Mouse (Mus musculus): ENCODE data around the gene Csrp1. TPM values are rescaled to one million over a fixed set of nuclear protein-coding genes. Genes with fewer than 3 reads are reported as not detected.

Csrp1 gene
- polyA plus RNA-seq, 1 experiment from 2014 or later = 34.1 TPM

- Histone ChIP-seq H3K4me2 (no peak overlapping the region), H3K27me3 (ENCODE audit: control insufficient read depth, insufficient read depth, low read length) (no peaks in the 10 kb centered on the region), H3K9me3 (ENCODE audit: control insufficient read depth, low read length) (no peaks in the 10 kb centered on the region), H3K4me3 (ENCODE audit: low read depth, low read length) (no peak overlapping the region), H3K36me3 (ENCODE audit: control insufficient read depth, insufficient read depth, low read length) (no peaks in the 10 kb centered on the region), H3K27ac (ENCODE audit: low read depth, low read length) (no peak overlapping the region), H3K4me1 (ENCODE audit: control insufficient read depth, insufficient read depth, low read length) (peaks cover 14% of the 10 kb centered on the region), H3K9ac (ENCODE audit: low read length) (no peak overlapping the region)
- DNase-seq (ENCODE audit: low spot score, missing footprints) (no peak), ATAC-seq (ENCODE audit: low FRiP score) (0 out of 2 replicates have a peak, but pooled peaks have one; percentile 17)
- WGBS = 32% methylated on average over 10 of the region's 10 CpGs
Observed at GRCm38 (mm10) chr1:135782816-135783215, 63.0 kb downstream of the Csrp1 start.

DNA sequence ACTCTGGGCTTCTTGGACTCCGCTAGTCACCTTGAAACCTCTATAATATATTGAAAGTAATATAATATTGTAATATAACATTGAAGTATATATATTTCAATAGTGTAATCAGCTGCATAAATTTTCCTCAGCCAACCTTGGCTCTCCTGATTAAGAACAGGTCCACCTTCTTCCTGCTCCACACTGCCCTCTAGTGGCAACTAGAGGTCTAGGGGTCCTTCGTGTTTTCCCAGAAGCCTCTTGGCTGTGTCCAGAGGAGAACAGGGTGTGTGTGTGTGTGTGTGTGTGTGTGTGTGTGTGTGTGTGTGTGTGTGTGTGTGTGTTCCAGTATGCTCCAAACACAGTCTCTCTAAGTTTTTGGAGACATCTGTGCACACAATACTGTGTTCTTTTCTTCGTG, 67.9 kb downstream of the Csrp1 start:
- WGBS = 47% methylated on average over 3 of the region's 3 CpGs
- ATAC-seq (ENCODE audit: low FRiP score) (peak; percentile 52; the same call in 1 of the 2 replicates), DNase-seq (ENCODE audit: low spot score, missing footprints) (peak; percentile 94)
- Histone ChIP-seq H3K27me3 (ENCODE audit: control insufficient read depth, insufficient read depth, low read length) (no peaks in the 10 kb centered on the region), H3K36me3 (ENCODE audit: control insufficient read depth, insufficient read depth, low read length) (no peaks in the 10 kb centered on the region), H3K4me2 (no peak overlapping the region), H3K4me3 (ENCODE audit: low read depth, low read length) (no peak overlapping the region), H3K27ac (ENCODE audit: low read depth, low read length) (no peak overlapping the region), H3K4me1 (ENCODE audit: control insufficient read depth, insufficient read depth, low read length) (peaks cover 4% of the 10 kb centered on the region; the same call in 1 of the 2 replicates), H3K9me3 (ENCODE audit: control insufficient read depth, low read length) (no peaks in the 10 kb centered on the region), H3K9ac (ENCODE audit: low read length) (no peak overlapping the region)

GRCm38 (mm10) chr1:135788708-135789107, 68.8 kb downstream of the Csrp1 start:
- Histone ChIP-seq H3K9me3 (ENCODE audit: control insufficient read depth, low read length) (no peaks in the 10 kb centered on the region), H3K36me3 (ENCODE audit: control insufficient read depth, insufficient read depth, low read length) (no peaks in the 10 kb centered on the region), H3K9ac (ENCODE audit: low read length) (no peak overlapping the region; the same call in 1 of the 2 replicates), H3K4me3 (ENCODE audit: low read depth, low read length) (no peak overlapping the region), H3K27ac (ENCODE audit: low read depth, low read length) (no peak overlapping the region), H3K4me1 (ENCODE audit: control insufficient read depth, insufficient read depth, low read length) (peaks cover 4% of the 10 kb centered on the region), H3K27me3 (ENCODE audit: control insufficient read depth, insufficient read depth, low read length) (peaks cover 3% of the 10 kb centered on the region; the same call in 1 of the 2 replicates), H3K4me2 (no peak overlapping the region)
- 51% methylated on average over 10 of the region's 10 CpGs for WGBS
- ATAC-seq (ENCODE audit: low FRiP score) = no peak
- no peak for DNase-seq (ENCODE audit: low spot score, missing footprints)

GRCm38 (mm10) chr1:135789815-135790214, 70.0 kb downstream of the Csrp1 start:
- ATAC-seq (ENCODE audit: low FRiP score) = 0 out of 2 replicates have a peak, but pooled peaks have one; percentile 25
- no peaks in the 10 kb centered on the region for H3K9me3 ChIP-seq (ENCODE audit: control insufficient read depth, low read length)
- H3K27me3 ChIP-seq (ENCODE audit: control insufficient read depth, insufficient read depth, low read length) = peaks cover 3% of the 10 kb centered on the region; the same call in 1 of the 2 replicates
- WGBS = 12% methylated on average over 5 of the region's 5 CpGs
- peak; percentile 96 for DNase-seq (ENCODE audit: low spot score, missing footprints)
- H3K36me3 ChIP-seq (ENCODE audit: control insufficient read depth, insufficient read depth, low read length) = no peaks in the 10 kb centered on the region
- H3K27ac ChIP-seq (ENCODE audit: low read depth, low read length) = no peak overlapping the region
- no peak overlapping the region for H3K9ac ChIP-seq (ENCODE audit: low read length)
- H3K4me2 ChIP-seq = no peak overlapping the region
- no peak overlapping the region for H3K4me3 ChIP-seq (ENCODE audit: low read depth, low read length)
- H3K4me1 ChIP-seq (ENCODE audit: control insufficient read depth, insufficient read depth, low read length) = peaks cover 15% of the 10 kb centered on the region

- DNase-seq (ENCODE audit: low spot score, missing footprints) (no peak), ATAC-seq (ENCODE audit: low FRiP score) (no peak)
- no peak overlapping the region for H3K4me2 ChIP-seq
- H3K4me1 ChIP-seq (ENCODE audit: control insufficient read depth, insufficient read depth, low read length) = peaks cover 18% of the 10 kb centered on the region
- H3K36me3 ChIP-seq (ENCODE audit: control insufficient read depth, insufficient read depth, low read length) = no peaks in the 10 kb centered on the region
- H3K9me3 ChIP-seq (ENCODE audit: control insufficient read depth, low read length) = no peaks in the 10 kb centered on the region
- H3K27ac ChIP-seq (ENCODE audit: low read depth, low read length) = no peak overlapping the region
- H3K4me3 ChIP-seq (ENCODE audit: low read depth, low read length) = no peak overlapping the region
- WGBS = 62% methylated on average over 13 of the region's 13 CpGs
- H3K27me3 ChIP-seq (ENCODE audit: control insufficient read depth, insufficient read depth, low read length) = peaks cover 3% of the 10 kb centered on the region; the same call in 1 of the 2 replicates
- H3K9ac ChIP-seq (ENCODE audit: low read length) = no peak overlapping the region
Observed at GRCm38 (mm10) chr1:135792143-135792939, 72.5 kb downstream of the Csrp1 start.

DNA sequence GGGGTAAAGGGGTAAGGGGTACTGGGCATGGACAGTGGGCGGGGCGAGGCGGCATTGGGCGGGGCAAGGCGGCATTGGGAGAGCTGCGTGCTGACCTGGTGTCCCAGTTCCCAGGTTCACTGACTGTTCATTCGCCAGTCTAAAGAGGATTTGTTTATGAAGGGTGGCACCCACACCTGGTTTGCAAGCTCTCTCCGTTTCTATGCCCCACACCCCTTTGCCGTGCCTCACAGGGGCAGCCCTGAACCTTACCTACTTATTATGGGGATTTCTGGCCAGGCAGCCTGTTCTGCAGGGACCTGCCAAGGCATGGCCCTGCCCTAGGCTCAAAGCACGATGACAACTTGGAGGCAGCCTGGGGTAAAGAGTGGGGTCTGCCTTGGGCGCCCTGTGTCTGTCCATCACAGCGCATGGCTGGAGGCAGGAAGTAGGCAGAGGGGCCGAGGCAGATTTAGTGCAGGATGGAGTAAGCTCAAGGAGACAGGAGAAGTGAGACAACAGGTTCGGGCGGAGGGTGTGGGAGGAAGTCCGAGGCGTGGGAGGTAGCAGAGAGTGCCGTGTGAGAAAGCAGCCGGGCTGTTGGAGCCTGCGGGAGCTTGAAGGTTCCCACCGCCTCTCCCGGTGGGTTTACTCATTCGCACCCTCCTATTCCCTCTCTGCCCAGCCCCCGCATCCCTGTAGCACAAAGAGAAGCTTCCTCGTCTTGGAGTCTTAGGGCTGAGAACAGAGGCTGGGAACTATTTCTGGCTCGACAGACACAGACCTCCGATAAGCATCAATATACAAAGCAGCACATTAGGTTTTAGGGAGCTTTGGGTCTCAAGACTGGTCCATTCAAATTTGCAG, 73.7 kb downstream of the Csrp1 start:
- Histone ChIP-seq H3K27ac (ENCODE audit: low read depth, low read length) (no peak overlapping the region), H3K27me3 (ENCODE audit: control insufficient read depth, insufficient read depth, low read length) (peaks cover 3% of the 10 kb centered on the region; the same call in 1 of the 2 replicates), H3K9me3 (ENCODE audit: control insufficient read depth, low read length) (no peaks in the 10 kb centered on the region), H3K4me1 (ENCODE audit: control insufficient read depth, insufficient read depth, low read length) (peaks cover 18% of the 10 kb centered on the region), H3K36me3 (ENCODE audit: control insufficient read depth, insufficient read depth, low read length) (no peaks in the 10 kb centered on the region), H3K4me3 (ENCODE audit: low read depth, low read length) (peak overlapping the region; percentile 15; the same call in 1 of the 2 replicates), H3K9ac (ENCODE audit: low read length) (peak overlapping the region; percentile 54), H3K4me2 (peak overlapping the region; percentile 42)
- 16% methylated on average over 27 of the region's 27 CpGs for WGBS
- DNase-seq (ENCODE audit: low spot score, missing footprints) (peak; percentile 94), ATAC-seq (ENCODE audit: low FRiP score) (0 out of 2 replicates have a peak, but pooled peaks have one; percentile 20)

DNA sequence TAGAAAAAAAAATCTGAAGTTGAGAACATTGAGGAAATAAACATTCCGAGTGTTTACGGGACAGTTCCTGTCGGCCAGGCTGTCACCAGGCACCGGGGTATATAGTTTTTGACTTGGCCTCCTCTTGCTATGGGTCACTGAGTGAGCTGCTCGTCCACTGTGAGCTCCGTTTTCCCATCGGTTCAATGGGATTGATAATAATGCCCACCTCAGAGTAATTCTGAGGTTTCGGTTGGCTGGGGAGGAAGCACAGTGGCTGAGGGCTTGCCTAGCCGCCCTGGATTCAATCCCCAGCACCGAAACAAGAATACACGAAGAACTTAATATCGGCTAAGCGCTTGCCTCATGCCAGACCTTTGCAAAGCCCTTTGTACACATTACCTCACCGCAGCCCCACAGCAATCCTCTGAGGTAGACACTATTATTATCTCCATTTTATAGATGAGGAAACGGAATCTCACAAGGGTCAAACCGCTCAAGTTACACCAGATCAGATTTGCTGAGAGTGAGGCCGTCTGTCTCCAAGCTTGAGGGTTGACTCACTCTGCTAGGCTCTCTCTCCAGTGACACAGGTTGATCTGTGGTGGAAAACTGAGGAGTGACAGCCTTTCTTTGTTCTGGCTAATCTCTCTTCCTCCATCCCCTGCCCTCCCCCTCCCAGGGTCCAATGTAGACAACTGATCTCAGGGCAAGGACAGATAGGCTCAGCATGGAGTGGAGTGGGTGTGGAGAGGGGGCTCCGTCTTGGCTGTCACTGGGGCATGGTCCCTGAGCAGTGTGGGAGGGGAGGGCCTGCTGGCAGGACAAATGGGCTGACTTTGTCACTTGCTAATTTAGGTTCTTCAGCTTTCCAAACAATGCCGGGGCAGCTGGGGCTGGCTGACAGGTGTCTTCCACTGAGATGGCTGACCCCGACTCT, 74.6 kb downstream of the Csrp1 start:
- H3K9me3 ChIP-seq (ENCODE audit: control insufficient read depth, low read length) = no peaks in the 10 kb centered on the region
- H3K4me2 ChIP-seq = peak overlapping the region; percentile 42
- peaks cover 3% of the 10 kb centered on the region; the same call in 1 of the 2 replicates for H3K27me3 ChIP-seq (ENCODE audit: control insufficient read depth, insufficient read depth, low read length)
- peak overlapping the region; percentile 15; the same call in 1 of the 2 replicates for H3K4me3 ChIP-seq (ENCODE audit: low read depth, low read length)
- peak overlapping the region; percentile 43; the same call in 1 of the 2 replicates for H3K9ac ChIP-seq (ENCODE audit: low read length)
- ATAC-seq (ENCODE audit: low FRiP score) (peak; percentile 83), DNase-seq (ENCODE audit: low spot score, missing footprints) (peak; percentile 91)
- H3K36me3 ChIP-seq (ENCODE audit: control insufficient read depth, insufficient read depth, low read length) = no peaks in the 10 kb centered on the region
- WGBS = 25% methylated on average over 20 of the region's 20 CpGs
- no peak overlapping the region for H3K27ac ChIP-seq (ENCODE audit: low read depth, low read length)
- peaks cover 18% of the 10 kb centered on the region for H3K4me1 ChIP-seq (ENCODE audit: control insufficient read depth, insufficient read depth, low read length)

GRCm38 (mm10) chr1:135798492-135798891, 78.6 kb downstream of the Csrp1 start:
- Histone ChIP-seq H3K9ac (ENCODE audit: low read length) (no peak overlapping the region), H3K4me2 (no peak overlapping the region), H3K4me1 (ENCODE audit: control insufficient read depth, insufficient read depth, low read length) (peaks cover 20% of the 10 kb centered on the region), H3K9me3 (ENCODE audit: control insufficient read depth, low read length) (no peaks in the 10 kb centered on the region), H3K4me3 (ENCODE audit: low read depth, low read length) (no peak overlapping the region), H3K27me3 (ENCODE audit: control insufficient read depth, insufficient read depth, low read length) (peaks cover 1% of the 10 kb centered on the region; the same call in 1 of the 2 replicates), H3K27ac (ENCODE audit: low read depth, low read length) (no peak overlapping the region), H3K36me3 (ENCODE audit: control insufficient read depth, insufficient read depth, low read length) (no peaks in the 10 kb centered on the region)
- DNase-seq (ENCODE audit: low spot score, missing footprints) (no peak), ATAC-seq (ENCODE audit: low FRiP score) (no peak)
- WGBS = 76% methylated on average over 1 of the region's 1 CpGs

Measured in midbrain, embryonic 11.5 days (tissue).